Mouse (Mus musculus) brain, embryonic 14.5 days (tissue): ENCODE measurements around the gene Parp16.

Source experiments
- CTCF ChIP-seq: fragments of 200-500 bp; IDR thresholded peaks from 2 replicates; pipeline ENCODE4 v1.5.1; 2012; ENCODE audit warnings: inconsistent platforms, mild to moderate bottlenecking, moderate library complexity, borderline replicate concordance; ENCODE audit not compliant: insufficient read depth, insufficient read length; ENCODE audit errors: extremely low read depth
- POLR2A ChIP-seq: fragments of 200-500 bp; IDR thresholded peaks from 2 replicates; pipeline ENCODE4 v1.6.1; 2012; ENCODE audit warnings: mild to moderate bottlenecking, inconsistent platforms, borderline replicate concordance; ENCODE audit not compliant: poor library complexity, insufficient read depth, insufficient read length, severe bottlenecking; ENCODE audit errors: extremely low read depth

DNA sequence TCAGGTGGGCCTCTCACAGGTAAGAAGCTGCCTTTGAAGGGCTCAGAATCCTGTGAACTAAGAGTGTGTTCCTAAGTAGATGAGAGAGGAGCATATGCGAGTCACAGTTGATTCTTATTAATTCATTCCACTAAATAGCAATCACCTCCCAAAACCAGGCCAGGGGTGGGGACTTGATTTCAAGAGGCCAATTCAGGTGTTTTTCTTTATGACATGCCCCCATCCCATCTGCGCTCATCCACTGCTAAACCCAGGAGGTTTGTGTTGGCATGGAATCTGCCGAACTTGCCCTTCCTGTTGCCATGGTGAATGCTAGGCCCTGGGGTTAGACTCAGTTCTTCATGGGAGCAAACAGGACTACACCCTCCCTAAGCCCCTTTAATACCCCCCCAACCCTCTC is 45.4 kb downstream of the Parp16 start:
- TF ChIP-seq POLR2A = no peak
- no peak for TF ChIP-seq CTCF
